Mouse (Mus musculus): ENCODE measurements around the gene Eppin. TPM values are rescaled to one million over a fixed set of nuclear protein-coding genes. Genes with fewer than 3 reads are reported as not detected.

The Eppin gene
- polyA plus RNA-seq, 1 experiment from 2014 or later = not detected

Other genes with a start within 250 kb of the Eppin start
- gene Slpi, start 204.5 kb downstream of the Eppin start, polyA plus RNA-seq (2014; fragmentation: Nextera tagmentation; extraction: Ambion mirVana) = not detected in 2 replicates
- not detected in 2 replicates for gene Rbpjl, start 190.5 kb downstream of the Eppin start, polyA plus RNA-seq (2014; fragmentation: Nextera tagmentation; extraction: Ambion mirVana)
- not detected in 2 replicates for gene Matn4, start 188.4 kb downstream of the Eppin start, polyA plus RNA-seq (2014; fragmentation: Nextera tagmentation; extraction: Ambion mirVana)
- gene Sdc4, start 149.7 kb downstream of the Eppin start, polyA plus RNA-seq (2014; fragmentation: Nextera tagmentation; extraction: Ambion mirVana) = 2.4 and 4.9 TPM in 2 replicates
- 93.1 and 97.2 TPM in 2 replicates for gene Sys1, start 136.6 kb downstream of the Eppin start, polyA plus RNA-seq (2014; fragmentation: Nextera tagmentation; extraction: Ambion mirVana)
- gene Gm20458, start 132.6 kb downstream of the Eppin start, polyA plus RNA-seq (2014; fragmentation: Nextera tagmentation; extraction: Ambion mirVana) = 3.4 and 5.1 TPM in 2 replicates
- not detected in 2 replicates for gene Trp53tg5, start 119.9 kb downstream of the Eppin start, polyA plus RNA-seq (2014; fragmentation: Nextera tagmentation; extraction: Ambion mirVana)
- gene Dbndd2, start 107.5 kb downstream of the Eppin start, polyA plus RNA-seq (2014; fragmentation: Nextera tagmentation; extraction: Ambion mirVana) = 11.4 and 11.8 TPM in 2 replicates
- gene Pigt, start 96.1 kb downstream of the Eppin start, polyA plus RNA-seq (2014; fragmentation: Nextera tagmentation; extraction: Ambion mirVana) = 98.9 and 115 TPM in 2 replicates
- gene Wfdc2, start 31.2 kb downstream of the Eppin start, polyA plus RNA-seq (2014; fragmentation: Nextera tagmentation; extraction: Ambion mirVana) = 0.61 and 1.2 TPM in 2 replicates
- not detected in 2 replicates for gene Spint3, start 20.1 kb downstream of the Eppin start, polyA plus RNA-seq (2014; fragmentation: Nextera tagmentation; extraction: Ambion mirVana)
- gene Wfdc6a, start 8.1 kb downstream of the Eppin start, polyA plus RNA-seq (2014; fragmentation: Nextera tagmentation; extraction: Ambion mirVana) = not detected in 2 replicates
- not detected in 2 replicates for gene Wfdc6b, start 19.9 kb upstream of the Eppin start, polyA plus RNA-seq (2014; fragmentation: Nextera tagmentation; extraction: Ambion mirVana)
- gene Wfdc8, start 20.0 kb upstream of the Eppin start, polyA plus RNA-seq (2014; fragmentation: Nextera tagmentation; extraction: Ambion mirVana) = not detected in 2 replicates
- not detected in 2 replicates for gene Wfdc16, start 45.2 kb upstream of the Eppin start, polyA plus RNA-seq (2014; fragmentation: Nextera tagmentation; extraction: Ambion mirVana)
- not detected in 2 replicates for gene Wfdc10, start 62.5 kb upstream of the Eppin start, polyA plus RNA-seq (2014; fragmentation: Nextera tagmentation; extraction: Ambion mirVana)
- gene Wfdc9, start 63.0 kb upstream of the Eppin start, polyA plus RNA-seq (2014; fragmentation: Nextera tagmentation; extraction: Ambion mirVana) = not detected in 2 replicates
- not detected in 2 replicates for gene Wfdc11, start 80.5 kb upstream of the Eppin start, polyA plus RNA-seq (2014; fragmentation: Nextera tagmentation; extraction: Ambion mirVana)
- not detected in 2 replicates for gene Wfdc13, start 91.5 kb upstream of the Eppin start, polyA plus RNA-seq (2014; fragmentation: Nextera tagmentation; extraction: Ambion mirVana)
- not detected in 2 replicates for gene Spint4, start 104.9 kb upstream of the Eppin start, polyA plus RNA-seq (2014; fragmentation: Nextera tagmentation; extraction: Ambion mirVana)
- not detected in 2 replicates for gene Spint5, start 121.7 kb upstream of the Eppin start, polyA plus RNA-seq (2014; fragmentation: Nextera tagmentation; extraction: Ambion mirVana)
- gene Wfdc3, start 152.3 kb upstream of the Eppin start, polyA plus RNA-seq (2014; fragmentation: Nextera tagmentation; extraction: Ambion mirVana) = 0.80 and 1.1 TPM in 2 replicates
- gene Dnttip1, start 152.4 kb upstream of the Eppin start, polyA plus RNA-seq (2014; fragmentation: Nextera tagmentation; extraction: Ambion mirVana) = 49.1 and 55.0 TPM in 2 replicates
- 45.9 and 85.7 TPM in 2 replicates for gene Ube2c, start 176.3 kb upstream of the Eppin start, polyA plus RNA-seq (2014; fragmentation: Nextera tagmentation; extraction: Ambion mirVana)
- gene Tnnc2, start 186.4 kb upstream of the Eppin start, polyA plus RNA-seq (2014; fragmentation: Nextera tagmentation; extraction: Ambion mirVana) = not detected in 2 replicates
- 22.1 and 34.5 TPM in 2 replicates for gene Snx21, start 192.2 kb upstream of the Eppin start, polyA plus RNA-seq (2014; fragmentation: Nextera tagmentation; extraction: Ambion mirVana)
- gene Acot8, start 211.3 kb upstream of the Eppin start, polyA plus RNA-seq (2014; fragmentation: Nextera tagmentation; extraction: Ambion mirVana) = 17.1 and 18.5 TPM in 2 replicates
- gene Zswim3, start 211.5 kb upstream of the Eppin start, polyA plus RNA-seq (2014; fragmentation: Nextera tagmentation; extraction: Ambion mirVana) = 14.7 and 15.6 TPM in 2 replicates
- gene Zswim1, start 229.1 kb upstream of the Eppin start, polyA plus RNA-seq (2014; fragmentation: Nextera tagmentation; extraction: Ambion mirVana) = 27.8 and 30.5 TPM in 2 replicates
- gene Spata25, start 234.9 kb upstream of the Eppin start, polyA plus RNA-seq (2014; fragmentation: Nextera tagmentation; extraction: Ambion mirVana) = 0.29 TPM in 1 of 2 replicates, not detected in the other
- gene Ctsa, start 239.3 kb upstream of the Eppin start, polyA plus RNA-seq (2014; fragmentation: Nextera tagmentation; extraction: Ambion mirVana) = 77.1 and 88.2 TPM in 2 replicates
- gene Neurl2, start 239.9 kb upstream of the Eppin start, polyA plus RNA-seq (2014; fragmentation: Nextera tagmentation; extraction: Ambion mirVana) = 5.1 and 6.9 TPM in 2 replicates